9 mouse cellular contexts compared by ENCODE assay signal in genomic region chr1:59795336-59795735, GRCm38 (mm10). TPM values are rescaled to one million over a fixed set of nuclear protein-coding genes. Genes with fewer than 3 reads are reported as not detected.
DNase-seq lines count a peak whose midpoint lies in the region; ATAC-seq and TF ChIP-seq lines count a peak whose summit lies in the region.
"Had no signal": no experiment of that assay in that cellular context is flagged by ENCODE, and none has a peak within 500 bp of the region (broad histone marks: within the 10 kb centered on the region; RNA-seq: fewer than 3 reads in every experiment).

No protein-coding gene starts in this region.

- TF ChIP-seq CTCF in lung, adult 2 months (IDR thresholded peaks at IDR 0.05; ENCODE audit: insufficient read depth, low read length): no peak

- no peak overlapping the region for H3K27ac ChIP-seq in hindbrain, embryonic 14.5 days
- no peak overlapping the region for H3K27ac ChIP-seq in hindbrain, embryonic 10.5 days
- H3K27ac ChIP-seq: neural tube, embryonic 12.5 days had no signal

- no peak overlapping the region for H3K4me3 ChIP-seq in hindbrain, embryonic 14.5 days (replicated peaks; ENCODE audit: low read length)
- no peak overlapping the region for H3K4me3 ChIP-seq in hindbrain, embryonic 10.5 days
- H3K4me3 ChIP-seq in lung, adult 2 months (replicated peaks; ENCODE audit: extremely low read depth, low read depth, low read length): no peak overlapping the region
- H3K4me3 ChIP-seq: neural tube, embryonic 12.5 days had no signal

- intact Hi-C loops in heart, postnatal 25 days (cut with DNase I): loop anchor here (5.0 kb wide), 1 partner anchor 33 kb away; the partner anchor contains the start of gene Bmpr2

- TF ChIP-seq POLR2A in lung, adult 2 months (IDR thresholded peaks at IDR 0.05; ENCODE audit: borderline replicate concordance, extremely low read depth, low read depth, low read length): no peak

- no peak overlapping the region for H3K4me2 ChIP-seq in hindbrain, embryonic 14.5 days (replicated peaks)
- H3K4me2 ChIP-seq: neural tube, embryonic 12.5 days had no signal

- H3K4me1 ChIP-seq in hindbrain, embryonic 14.5 days (replicated peaks; ENCODE audit: control insufficient read depth, insufficient read depth, low read length): no peaks in the 10 kb centered on the region
- no peaks in the 10 kb centered on the region for H3K4me1 ChIP-seq in hindbrain, embryonic 10.5 days (replicated peaks)
- peaks cover 16% of the 10 kb centered on the region for H3K4me1 ChIP-seq in lung, adult 2 months (ENCODE audit: control insufficient read depth, insufficient read depth, low read length)
- H3K4me1 ChIP-seq: neural tube, embryonic 12.5 days had no signal

- 23% methylated on average over 1 of the region's 1 CpGs for WGBS in hindbrain, embryonic 14.5 days
- 43% methylated on average over 1 of the region's 1 CpGs for WGBS in hindbrain, embryonic 10.5 days
- WGBS in lung, adult 2 months: 8% methylated on average over 1 of the region's 1 CpGs

- H3K9ac ChIP-seq in hindbrain, embryonic 14.5 days: no peak overlapping the region
- H3K9ac ChIP-seq: neural tube, embryonic 12.5 days had no signal

- DNase-seq in hindbrain, embryonic 14.5 days (ENCODE audit: low spot score): peak; percentile 49
- DNase-seq in hindbrain, embryonic 10.5 days (ENCODE audit: low spot score): no peak
- DNase-seq in adrenal gland, postnatal 36 days: peak; percentile 34 to 46
- peak; percentile 27 for DNase-seq in heart, postnatal 25 days (ENCODE audit: low spot score)
- DNase-seq in lung, adult 2 months: peak; percentile 17
- no peak for DNase-seq in thymus, postnatal 0 days (ENCODE audit: low spot score)
- DNase-seq in urinary bladder, adult 18-20 months (ENCODE audit: low spot score in 2 of 2): no peak
- no peak for DNase-seq in neural tube, embryonic 10.5 days (ENCODE audit: extremely low spot score, low spot score)

- no peaks in the 10 kb centered on the region for H3K9me3 ChIP-seq in hindbrain, embryonic 14.5 days (ENCODE audit: control insufficient read depth, low read length)
- H3K9me3 ChIP-seq in hindbrain, embryonic 10.5 days: 0 out of 2 replicates have a peak, but pooled peaks cover 2% of the 10 kb centered on the region
- H3K9me3 ChIP-seq: neural tube, embryonic 12.5 days had no signal

- no peaks in the 10 kb centered on the region for H3K27me3 ChIP-seq in hindbrain, embryonic 14.5 days (ENCODE audit: control insufficient read depth, insufficient read depth, low read length)
- H3K27me3 ChIP-seq in hindbrain, embryonic 10.5 days (ENCODE audit: insufficient read depth, poor library complexity, severe bottlenecking): no peaks in the 10 kb centered on the region
- H3K27me3 ChIP-seq: neural tube, embryonic 12.5 days had no signal

- no peak for ATAC-seq in hindbrain, embryonic 14.5 days (ENCODE audit: low FRiP score)

- H3K36me3 ChIP-seq in hindbrain, embryonic 14.5 days (replicated peaks; ENCODE audit: control insufficient read depth, insufficient read depth): no peaks in the 10 kb centered on the region
- H3K36me3 ChIP-seq in hindbrain, embryonic 10.5 days: peaks cover 5% of the 10 kb centered on the region
- H3K36me3 ChIP-seq: neural tube, embryonic 12.5 days had no signal

RNA-seq across cellular contexts. Expression of gene Bmpr2, which starts 32.1 kb away (rescaled TPM):
- 18.4 and 18.9 TPM in 2 replicates for polyA plus RNA-seq in hindbrain, embryonic 14.5 days (2014; fragmentation: Nextera tagmentation; extraction: Ambion mirVana)
- 5.8 and 6.2 TPM in 2 replicates for polyA plus RNA-seq in hindbrain, embryonic 10.5 days (2016; fragmentation: Nextera tagmentation; extraction: Ambion mirVana)
- 10 to 100 TPM; 73.4 to 78.1 TPM for total RNA-seq in adrenal gland, postnatal 36 days (2021)
- total RNA-seq in heart, postnatal 25 days (2021): 10 to 100 TPM; 39.2 to 46.7 TPM
- polyA plus RNA-seq in lung, adult 2 months (2012; rRNA removed): 41.0 and 55.7 TPM in 2 replicates
- 2.7 and 3.4 TPM in 2 replicates for polyA plus RNA-seq in thymus, postnatal 0 days (2015; fragmentation: Nextera tagmentation; extraction: Ambion mirVana)

Comparison
In these comparisons a context has a peak if more than half of its experiments do, and no peak if none do; other contexts are left out.
1. DNase-seq: peak in hindbrain, embryonic 14.5 days (single experiment), adrenal gland, postnatal 36 days (2 of 2), heart, postnatal 25 days (single experiment) and lung, adult 2 months (single experiment); none in hindbrain, embryonic 10.5 days (single experiment), thymus, postnatal 0 days (single experiment), urinary bladder, adult 18-20 months (0 of 2) and neural tube, embryonic 10.5 days (single experiment).